Mouse (Mus musculus) lung, postnatal 0 days (tissue): ENCODE measurements around the gene Arhgap27.

Experiments
- CTCF ChIP-seq: IDR thresholded peaks from 2 replicates; pipeline ENCODE4 v1.5.1; 2016; ENCODE audit warnings: antibody characterized with exemption, mild to moderate bottlenecking
- EP300 ChIP-seq: IDR thresholded peaks from 2 replicates; pipeline ENCODE4 v1.6.1; 2016; ENCODE audit warnings: antibody characterized with exemption, mild to moderate bottlenecking, control low read depth

GRCm38 (mm10) chr11:103346657-103347056, 16.8 kb downstream of the Arhgap27 start:
- no peak for TF ChIP-seq CTCF
- no peak for TF ChIP-seq EP300
